Mouse (Mus musculus): ENCODE data around the gene Erich2. TPM values are rescaled to one million over a fixed set of nuclear protein-coding genes. Genes with fewer than 3 reads are reported as not detected.

The Erich2 gene
- polyA plus RNA-seq, 1 experiment from 2014 or later: 5.2 TPM

DNA sequence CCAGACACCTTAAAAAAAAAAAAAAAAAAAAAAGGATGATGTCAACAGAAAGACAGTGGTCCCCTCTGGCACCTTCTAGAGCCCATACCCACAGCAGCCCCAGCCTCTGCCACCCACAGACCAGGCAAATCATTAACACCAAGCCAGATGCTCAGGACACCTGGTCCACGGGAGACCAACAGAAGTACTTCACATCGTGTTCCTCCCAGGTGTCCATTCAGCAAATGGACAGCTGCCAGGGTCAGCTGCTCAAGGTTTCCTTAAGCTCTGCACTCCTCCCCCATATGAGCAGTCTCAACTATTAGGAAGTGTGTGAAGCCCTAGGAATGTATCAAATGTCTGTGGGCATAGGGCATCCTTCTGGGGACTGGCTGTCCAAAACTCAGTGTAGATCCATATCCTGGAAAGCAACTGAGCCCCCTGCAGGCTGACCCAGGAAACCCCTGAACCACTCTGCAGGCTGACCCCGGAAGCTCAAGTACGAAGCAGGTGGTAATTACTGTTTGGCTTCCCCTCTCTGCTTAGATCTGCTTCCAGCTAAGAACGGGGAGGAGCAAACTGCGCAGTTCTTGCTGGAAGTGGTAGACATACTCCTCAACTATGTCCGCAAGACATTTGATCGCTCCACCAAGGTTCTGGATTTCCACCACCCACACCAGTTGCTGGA is 65.1 kb downstream of the Erich2 start:
- no peak overlapping the region for H3K27ac ChIP-seq
- 75% methylated on average over 8 of the region's 8 CpGs for WGBS
- no peak overlapping the region for H3K4me3 ChIP-seq
- H3K4me2 ChIP-seq: no peak overlapping the region
- no peaks in the 10 kb centered on the region for H3K9me3 ChIP-seq
- no peak overlapping the region for H3K9ac ChIP-seq
- peaks cover 53% of the 10 kb centered on the region for H3K27me3 ChIP-seq
- ATAC-seq (ENCODE audit: insufficient number of reproducible peaks, insufficient read depth, low FRiP score, low TSS enrichment, low read depth): no peak
- no peaks in the 10 kb centered on the region for H3K36me3 ChIP-seq
- peaks cover 2% of the 10 kb centered on the region for H3K4me1 ChIP-seq

GRCm38 (mm10) chr2:70588200-70588599 is 79.6 kb downstream of the Erich2 start:
- ATAC-seq (ENCODE audit: insufficient number of reproducible peaks, insufficient read depth, low FRiP score, low TSS enrichment, low read depth): no peak
- no peak overlapping the region for H3K4me2 ChIP-seq
- WGBS: 91% methylated on average over 6 of the region's 6 CpGs
- no peaks in the 10 kb centered on the region for H3K36me3 ChIP-seq
- no peaks in the 10 kb centered on the region for H3K9me3 ChIP-seq
- no peak overlapping the region for H3K4me3 ChIP-seq
- no peak overlapping the region for H3K9ac ChIP-seq
- no peaks in the 10 kb centered on the region for H3K27me3 ChIP-seq
- no peaks in the 10 kb centered on the region for H3K4me1 ChIP-seq
- H3K27ac ChIP-seq: no peak overlapping the region

Other genes starting within 250 kb of the Erich2 start
- 7.2 and 7.7 TPM in 2 replicates for gene Sp5, start 33.9 kb upstream of the Erich2 start, polyA plus RNA-seq (2015; fragmentation: Nextera tagmentation; extraction: Ambion mirVana)
- gene Gad1, start 44.3 kb downstream of the Erich2 start, polyA plus RNA-seq (2015; fragmentation: Nextera tagmentation; extraction: Ambion mirVana): 1.3 and 1.5 TPM in 2 replicates
- 158 and 168 TPM in 2 replicates for gene Gorasp2, start 152.8 kb downstream of the Erich2 start, polyA plus RNA-seq (2015; fragmentation: Nextera tagmentation; extraction: Ambion mirVana)
- 4.5 and 5.5 TPM in 2 replicates for gene Gm26558, start 153.3 kb downstream of the Erich2 start, polyA plus RNA-seq (2015; fragmentation: Nextera tagmentation; extraction: Ambion mirVana)

All from embryonic facial prominence, embryonic 13.5 days (tissue).